Mouse (Mus musculus) 3134 (cell line): Measurements from ENCODE around the gene Pbxip1.

Source experiments
- DNase-seq: peaks from one replicate; pipeline ENCODE4 v3.0.0-alpha.2; 2011; ENCODE audit warnings: low spot score; ENCODE audit not compliant: insufficient read length; ENCODE audit errors: extremely low read depth

The Pbxip1 gene

DNA sequence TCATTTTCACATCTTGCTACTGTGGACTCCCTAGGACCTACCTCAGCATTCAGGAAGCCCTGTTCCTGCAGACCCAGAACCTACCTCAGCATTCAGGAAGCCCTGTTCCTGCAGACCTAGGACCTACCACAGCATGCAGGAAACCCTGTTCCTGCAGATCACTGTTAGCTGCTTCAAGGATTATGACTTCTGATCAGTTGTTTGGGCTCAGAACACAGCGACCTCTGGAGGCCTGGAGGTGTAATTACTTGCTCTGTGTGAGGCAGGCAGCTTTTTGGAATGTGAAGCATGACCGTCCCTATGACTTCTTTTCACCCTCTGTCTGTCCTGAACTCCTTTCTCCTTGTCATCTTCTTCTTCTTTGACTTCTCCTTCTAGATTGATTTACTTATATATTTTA lies 45.0 kb downstream of the Pbxip1 start:
- DNase-seq, result peak; percentile 25

DNA sequence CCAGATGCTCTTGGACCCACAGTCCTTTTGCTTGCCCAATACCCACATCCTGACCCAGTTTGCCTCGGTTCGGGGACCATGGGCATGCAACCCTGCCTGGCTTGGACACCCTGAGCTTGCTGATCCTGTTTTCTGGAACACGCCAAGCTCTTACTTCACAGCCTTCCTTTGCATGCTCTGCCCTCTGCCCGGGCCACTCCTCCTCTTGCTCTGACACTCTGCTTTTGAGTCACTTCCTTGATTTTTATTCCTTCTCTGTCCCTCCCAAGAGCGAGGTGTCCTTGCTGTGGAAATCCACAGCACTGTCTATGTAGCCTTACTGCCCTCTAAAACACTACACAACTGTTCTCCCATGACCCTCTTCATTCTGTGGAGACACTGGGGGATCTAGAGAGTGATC lies 45.7 kb downstream of the Pbxip1 start:
- DNase-seq, result no peak

DNA sequence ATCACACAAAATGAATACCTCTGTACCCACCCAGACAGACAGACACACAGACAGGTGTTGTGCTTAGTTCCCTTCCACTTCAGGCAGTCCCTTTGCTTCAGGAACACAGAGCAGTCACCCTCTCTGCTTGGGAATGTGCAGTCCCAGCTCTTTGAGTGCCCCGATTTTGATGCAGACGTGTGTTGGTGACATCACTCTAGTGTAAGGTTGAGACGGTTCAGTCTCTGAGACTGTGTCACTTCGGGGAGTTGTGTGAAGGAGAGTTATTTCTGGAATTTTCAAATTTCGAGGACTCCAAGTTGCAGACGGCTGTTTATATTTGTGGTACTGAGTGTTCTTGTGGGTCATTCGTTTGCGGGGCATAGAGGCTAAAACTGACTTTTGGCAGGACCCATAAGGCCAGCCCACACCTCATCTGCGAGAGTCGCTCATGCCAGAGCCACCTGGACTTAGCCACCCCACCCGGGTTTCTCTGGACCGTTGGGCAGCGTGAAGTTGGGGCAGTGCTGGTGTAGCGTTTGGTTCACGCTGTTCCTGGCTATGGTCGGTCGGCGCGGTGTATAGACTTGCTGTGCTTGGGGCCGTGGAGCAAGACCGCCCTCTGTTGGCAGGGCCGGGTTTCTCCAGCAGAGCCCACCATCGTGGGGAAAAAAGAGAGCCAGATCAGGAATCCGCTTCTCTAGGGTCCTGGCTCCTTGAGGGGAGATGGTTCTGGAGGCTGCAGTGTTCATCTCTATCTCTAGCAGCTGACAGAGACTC lies 48.4 kb downstream of the Pbxip1 start:
- peak; percentile 78 for DNase-seq

DNA sequence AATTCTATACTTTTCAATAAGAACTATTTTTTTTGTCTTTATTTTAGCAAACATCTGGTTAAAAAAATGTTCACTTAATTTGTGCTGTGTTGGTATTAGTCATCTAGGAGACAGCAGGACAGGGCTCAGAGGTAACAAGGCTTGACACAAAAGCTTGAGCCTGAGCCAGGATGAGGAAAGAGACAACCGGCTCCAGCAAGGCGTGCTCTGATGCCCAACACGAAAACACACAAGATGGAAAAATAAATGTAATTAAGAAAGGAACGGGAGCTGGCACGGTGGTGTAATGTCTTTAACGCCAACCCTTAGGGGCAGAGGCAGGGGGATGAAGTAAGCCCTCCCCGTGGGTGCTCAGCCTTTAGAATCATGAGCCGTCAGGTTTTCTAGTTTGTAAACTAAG lies 49.6 kb downstream of the Pbxip1 start:
- no peak for DNase-seq

DNA sequence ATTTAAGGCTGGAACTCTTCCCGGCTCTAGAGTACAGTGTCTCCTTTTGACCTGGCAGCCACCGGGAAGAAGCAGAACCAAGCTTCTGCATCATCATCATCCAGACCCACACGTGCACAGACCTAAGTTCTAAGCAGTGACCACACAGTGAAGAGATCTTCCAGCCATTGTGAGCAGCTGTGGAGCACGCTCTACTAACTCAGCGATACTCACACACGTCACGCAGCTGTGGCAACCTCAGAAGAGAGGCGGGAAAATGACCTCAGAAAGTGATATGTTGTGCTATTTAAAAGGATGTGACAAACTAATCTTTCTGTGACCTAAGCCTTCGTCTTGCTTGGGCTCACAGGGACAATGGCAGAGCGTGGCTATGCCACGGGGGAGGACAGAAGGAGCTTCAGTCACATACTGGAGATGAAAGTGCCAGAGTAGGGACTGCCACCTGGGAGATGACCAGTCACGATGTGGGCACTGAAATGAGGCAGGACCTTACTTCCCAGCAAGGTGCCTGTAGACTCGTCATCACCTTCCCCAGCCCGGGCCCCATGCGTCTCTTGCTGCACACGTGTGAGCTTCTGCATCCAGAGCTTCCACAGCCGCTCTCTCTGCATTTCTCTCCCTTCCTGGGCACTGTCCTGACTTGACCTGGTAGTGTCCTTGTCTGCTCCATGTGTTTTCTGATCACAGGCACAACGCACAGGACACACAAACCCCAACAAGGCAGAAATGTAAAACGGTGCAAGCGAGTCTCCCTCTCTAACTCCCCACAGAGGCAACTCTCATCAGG lies 50.6 kb downstream of the Pbxip1 start:
- no peak for DNase-seq

DNA sequence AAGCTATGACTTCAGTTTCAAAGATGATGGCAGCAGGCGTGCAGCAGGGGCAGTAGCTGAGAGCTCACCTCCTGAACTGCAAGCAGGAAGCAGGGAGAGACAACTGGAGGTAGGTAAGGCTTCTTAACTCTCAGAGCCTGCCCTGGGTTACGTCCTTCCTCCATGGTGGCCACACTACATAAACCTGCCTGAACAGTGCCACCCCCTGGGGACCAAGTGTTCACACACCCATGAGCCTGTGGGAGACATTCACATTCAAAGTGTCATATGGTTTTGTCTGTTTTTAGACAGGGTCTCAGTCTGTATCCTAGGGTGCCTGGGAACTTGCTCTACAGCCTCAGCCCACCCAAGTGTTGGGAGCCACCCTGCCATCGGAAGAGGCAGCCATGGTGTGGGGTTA lies 54.3 kb downstream of the Pbxip1 start:
- DNase-seq, result no peak

DNA sequence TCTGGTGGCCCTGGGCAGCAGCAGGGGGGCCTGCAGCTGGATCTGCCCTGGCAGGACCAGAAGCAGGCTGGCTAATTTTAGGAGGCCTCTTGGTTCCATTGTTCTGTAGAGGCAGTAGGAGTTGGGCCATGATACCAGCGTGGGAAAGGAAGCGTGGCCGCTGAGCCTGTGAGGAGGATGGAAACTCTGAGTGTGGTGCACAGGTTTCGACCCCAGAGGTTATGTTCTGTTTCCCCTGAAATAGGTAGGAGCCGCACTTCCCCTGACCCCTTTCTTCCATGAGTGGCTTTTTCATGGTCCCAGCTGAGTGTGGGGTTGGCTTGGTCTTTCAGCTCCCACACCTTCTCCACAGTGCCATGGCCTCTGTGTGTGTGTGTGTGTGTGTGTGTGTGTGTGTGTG lies 55.1 kb downstream of the Pbxip1 start:
- no peak for DNase-seq

DNA sequence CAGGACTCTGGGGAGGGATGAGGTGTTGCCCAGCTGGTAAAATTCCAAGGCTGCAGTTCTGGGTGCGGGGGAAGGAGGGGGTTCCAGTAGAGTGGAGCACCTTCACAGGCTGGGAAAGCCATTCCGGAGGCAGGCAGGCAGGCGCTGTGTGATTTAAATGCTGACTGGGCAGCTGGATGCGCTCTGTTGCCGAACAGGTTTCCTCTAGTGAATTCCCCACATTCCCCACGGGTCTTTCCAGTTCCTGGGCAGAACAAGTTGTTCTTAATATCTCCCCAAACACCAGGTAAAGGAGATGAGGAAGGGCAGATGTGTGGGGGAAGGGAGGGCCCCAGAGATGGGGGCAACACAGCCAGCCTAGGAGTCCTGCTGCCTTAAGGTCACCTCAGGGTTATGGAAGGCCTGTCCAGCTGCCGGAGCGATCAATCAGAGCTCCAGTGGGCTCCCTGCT lies 56.2 kb downstream of the Pbxip1 start:
- DNase-seq, result no peak

DNA sequence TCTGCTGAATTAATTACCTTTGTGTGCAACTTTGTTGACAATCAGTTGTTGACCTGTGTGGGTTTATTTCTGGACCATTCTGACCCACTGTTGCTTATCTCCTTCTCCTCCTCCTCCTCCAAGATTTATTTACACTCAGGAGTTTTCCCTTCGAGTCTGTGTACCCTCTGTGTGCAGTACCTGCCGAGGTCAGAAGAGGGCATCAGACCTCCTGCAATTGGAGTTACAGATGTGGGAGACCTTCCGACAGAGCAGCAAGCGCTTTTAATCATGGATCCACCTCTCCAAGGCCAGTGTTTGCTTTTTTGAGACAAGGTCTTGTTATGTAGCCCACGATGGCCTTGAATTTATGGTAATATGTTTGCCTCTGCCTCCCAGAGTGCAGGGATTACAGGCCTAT lies 58.1 kb downstream of the Pbxip1 start:
- DNase-seq, result no peak

DNA sequence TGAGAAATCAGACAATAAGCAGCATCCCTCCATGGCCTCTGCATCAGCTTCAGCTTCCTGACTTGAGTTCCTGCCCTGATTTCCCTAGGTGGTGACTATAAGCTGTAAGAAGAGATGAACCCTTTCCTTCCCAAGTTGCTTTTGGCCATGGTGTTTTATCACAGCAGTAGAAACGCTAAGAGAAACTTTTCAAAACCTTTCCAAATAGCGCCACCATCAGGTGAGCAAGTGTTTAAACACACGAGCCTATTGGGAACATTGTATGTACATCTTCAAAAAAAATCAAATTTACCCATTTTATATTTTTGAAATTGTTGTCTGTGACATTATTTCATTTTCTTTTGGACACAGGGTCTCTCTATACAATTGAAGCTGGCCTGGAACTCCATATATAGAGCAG lies 59.9 kb downstream of the Pbxip1 start:
- no peak for DNase-seq

DNA sequence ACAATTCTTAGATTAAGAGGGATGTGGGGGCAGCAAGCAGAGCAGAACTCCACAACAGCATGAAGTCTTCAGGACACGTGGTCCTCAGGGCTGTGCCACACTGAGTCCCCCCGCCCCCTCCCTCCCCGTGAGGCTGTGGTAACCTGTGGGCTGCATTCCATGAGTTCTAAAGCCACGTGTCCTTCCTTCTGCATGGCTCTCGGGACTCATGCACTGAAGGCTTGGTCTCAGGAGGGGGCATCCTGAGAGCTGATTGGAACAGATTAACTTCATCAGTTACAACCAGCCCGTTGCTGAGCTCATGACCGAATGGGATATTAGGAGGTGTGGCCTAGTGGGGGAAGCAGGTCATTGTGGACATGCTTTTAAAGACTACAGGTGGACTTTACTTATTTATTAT lies 63.2 kb downstream of the Pbxip1 start:
- peak; percentile 30 for DNase-seq
